Comparison of ENCODE assay signal across 27 mouse cellular contexts in genomic region chr6:82921426-82922224, GRCm38 (mm10). TPM values are rescaled to one million over a fixed set of nuclear protein-coding genes. Genes with fewer than 3 reads are reported as not detected.
DNase-seq lines count a peak whose midpoint lies in the region; ATAC-seq lines count a peak whose summit lies in the region.
"Had no signal": no experiment of that assay in that cellular context is flagged by ENCODE, and none has a peak within 500 bp of the region (broad histone marks: within the 10 kb centered on the region; RNA-seq: fewer than 3 reads in every experiment).

No protein-coding gene starts in this region.

- no peaks in the 10 kb centered on the region for H3K4me1 ChIP-seq in midbrain, embryonic 14.5 days (ENCODE audit: control insufficient read depth, insufficient read depth, low read length)
- H3K4me1 ChIP-seq: heart, embryonic 13.5 days; hindbrain, embryonic 12.5 days; intestine, embryonic 15.5 days; midbrain, embryonic 10.5 days had no signal

- intact Hi-C loops in heart, postnatal 10 days (cut with DNase I): no loop called here

- no peak overlapping the region for H3K4me3 ChIP-seq in midbrain, embryonic 14.5 days (replicated peaks; ENCODE audit: low read depth, low read length)
- H3K4me3 ChIP-seq: forebrain, embryonic 15.5 days; heart, embryonic 13.5 days; hindbrain, embryonic 12.5 days; intestine, embryonic 15.5 days; midbrain, embryonic 10.5 days had no signal

- peak; percentile 89 for ATAC-seq in CD4-positive, CD25-positive, alpha-beta regulatory T cell, adult 4 months
- ATAC-seq in midbrain, embryonic 14.5 days (ENCODE audit: low FRiP score, low TSS enrichment): no peak
- ATAC-seq: forebrain, embryonic 15.5 days; intestine, embryonic 15.5 days had no signal

- no peaks in the 10 kb centered on the region for H3K9me3 ChIP-seq in midbrain, embryonic 14.5 days (ENCODE audit: control insufficient read depth, low read length)
- H3K9me3 ChIP-seq: forebrain, embryonic 15.5 days; G1E; heart, embryonic 13.5 days; hindbrain, embryonic 12.5 days; intestine, embryonic 15.5 days; midbrain, embryonic 10.5 days had no signal

- no peak overlapping the region for H3K4me2 ChIP-seq in midbrain, embryonic 14.5 days (ENCODE audit: low read length)
- H3K4me2 ChIP-seq: forebrain, embryonic 15.5 days; heart, embryonic 13.5 days; hindbrain, embryonic 12.5 days; intestine, embryonic 15.5 days had no signal

- peaks cover 37% of the 10 kb centered on the region for H3K36me3 ChIP-seq in midbrain, embryonic 14.5 days (ENCODE audit: control insufficient read depth, insufficient read depth, low read length)
- H3K36me3 ChIP-seq: G1E; heart, embryonic 13.5 days; intestine, embryonic 15.5 days; midbrain, embryonic 10.5 days had no signal

- 80% methylated on average over 9 of the region's 9 CpGs for WGBS in midbrain, embryonic 14.5 days

- no peak overlapping the region for H3K9ac ChIP-seq in midbrain, embryonic 14.5 days (replicated peaks; ENCODE audit: low read length)
- H3K9ac ChIP-seq: forebrain, embryonic 15.5 days; heart, embryonic 13.5 days; hindbrain, embryonic 12.5 days; intestine, embryonic 15.5 days had no signal

- H3K27me3 ChIP-seq in midbrain, embryonic 14.5 days (ENCODE audit: control insufficient read depth, insufficient read depth, low read length): no peaks in the 10 kb centered on the region
- H3K27me3 ChIP-seq: forebrain, embryonic 15.5 days; hindbrain, embryonic 12.5 days; intestine, embryonic 15.5 days had no signal

- DNase-seq in 416B (ENCODE audit: low read depth): peak; percentile 22
- peak; percentile 74 for DNase-seq in induced T-regulatory cell, adult 2 months (ENCODE audit: low read depth)
- DNase-seq in thymus, postnatal 14 days: peak; percentile 39
- no peak for DNase-seq in heart, postnatal 10 days
- no peak for DNase-seq in midbrain, embryonic 14.5 days
- DNase-seq in kidney, postnatal 14 days: no peak
- DNase-seq: adrenal gland, postnatal 14 days; cerebellum, adult 8-10 months; kidney, adult 8-10 months; kidney, postnatal 10 days; right cerebral cortex, postnatal 14 days; spleen, adult 18-20 months had no signal

- H3K27ac ChIP-seq in midbrain, embryonic 14.5 days (replicated peaks; ENCODE audit: low read depth, low read length): no peak overlapping the region
- H3K27ac ChIP-seq: forebrain, embryonic 15.5 days; heart, embryonic 13.5 days; hindbrain, embryonic 12.5 days; intestine, embryonic 15.5 days; macrophage; midbrain, embryonic 10.5 days had no signal

RNA-seq across cellular contexts. Expression of gene Sema4f, which starts 17.9 kb away (rescaled TPM):
- polyA plus RNA-seq in CD4-positive, CD25-positive, alpha-beta regulatory T cell, adult 4 months (2017; shearing (Covaris generic)): 1 to 10 TPM; 2.3 to 3.1 TPM
- total RNA-seq in heart, postnatal 10 days (2021): under 1 TPM; 0.22 to 0.29 TPM
- polyA plus RNA-seq in midbrain, embryonic 14.5 days (2014; fragmentation: Nextera tagmentation; extraction: Ambion mirVana): 11.3 and 11.5 TPM in 2 replicates
- total RNA-seq: common myeloid progenitor, adult 5-6 weeks; granulocyte monocyte progenitor cell, adult 5-6 weeks; liver, adult 2 months had no signal
- polyA plus RNA-seq: G1E; liver, adult 2 months; macrophage had no signal

RNA-seq across cellular contexts. Expression of gene M1ap, which starts 25.1 kb away (rescaled TPM):
- polyA plus RNA-seq in CD4-positive, CD25-positive, alpha-beta regulatory T cell, adult 4 months (2017; shearing (Covaris generic)): 1 to 10 TPM in 1 of 2 experiments, under 1 TPM in 1; 0.94 to 1.4 TPM
- under 1 TPM in 1 of 2 experiments, not detected in 1; 0.53 TPM for total RNA-seq in heart, postnatal 10 days (2021)
- polyA plus RNA-seq in midbrain, embryonic 14.5 days (2014; fragmentation: Nextera tagmentation; extraction: Ambion mirVana): 0.28 TPM in 1 of 2 replicates, not detected in the other
- total RNA-seq: adrenal gland, postnatal 14 days; gastrocnemius, adult 8-10 months; layer of hippocampus, adult 18-20 months; left cerebral cortex, postnatal 10 days; liver, adult 2 months had no signal
- polyA plus RNA-seq: forebrain, embryonic 15.5 days; midbrain, postnatal 0 days had no signal

Comparison
In these comparisons a context has a peak if more than half of its experiments do, and no peak if none do; other contexts are left out.
1. DNase-seq: peak in 416B (single experiment), induced T-regulatory cell, adult 2 months (single experiment) and thymus, postnatal 14 days (single experiment); none in heart, postnatal 10 days (0 of 2), midbrain, embryonic 14.5 days (single experiment) and kidney, postnatal 14 days (single experiment).